Mouse (Mus musculus): Measurements from ENCODE around the gene Aqp1. TPM values are rescaled to one million over a fixed set of nuclear protein-coding genes. Genes with fewer than 3 reads are reported as not detected.
A peak's percentile ranks its signal among the peaks of the same experiment; 100 is the strongest.

The Aqp1 gene
- polyA plus RNA-seq, 1 experiment, result 119 TPM

DNA sequence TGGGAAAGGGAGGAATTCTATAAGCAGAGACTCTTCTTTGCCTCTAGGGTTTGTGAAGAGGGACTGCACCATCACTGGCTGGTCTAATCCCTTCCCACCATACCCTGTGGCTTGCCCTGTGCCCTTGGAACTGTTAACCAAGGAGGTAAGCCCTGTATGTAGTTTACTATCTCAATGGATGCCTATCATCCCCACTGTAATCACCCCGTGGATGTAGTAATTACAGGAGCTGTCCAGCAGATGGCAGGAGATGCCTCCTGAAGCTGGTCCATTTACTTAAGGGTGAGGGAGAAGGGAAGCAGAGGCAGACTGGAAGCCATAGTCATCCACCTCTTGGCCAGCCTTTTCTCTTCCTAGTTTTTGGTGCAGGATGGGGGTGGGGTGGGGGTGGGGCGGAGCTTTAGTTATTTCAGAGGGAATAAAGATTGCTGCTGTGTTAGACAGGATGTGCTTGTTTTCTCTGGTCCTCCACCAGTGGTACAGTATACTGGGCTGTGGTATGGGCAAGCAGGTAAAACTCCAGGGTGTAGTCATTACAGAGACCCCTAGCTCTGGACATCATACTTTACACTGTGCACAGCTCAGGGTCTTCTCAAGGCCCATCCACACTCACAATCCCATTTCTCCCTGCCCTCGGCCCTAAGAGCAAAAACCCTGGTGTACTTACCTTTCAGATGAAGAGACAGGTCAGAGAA is 43.6 kb downstream of the Aqp1 start:
- WGBS, result 56% methylated on average over 3 of the region's 3 CpGs
- no peak overlapping the region for H3K27ac ChIP-seq (ENCODE audit: control insufficient read depth, insufficient read depth, low read length)
- DNase-seq, result peak; percentile 46
- H3K36me3 ChIP-seq (ENCODE audit: control insufficient read depth, insufficient read depth, low read length), result no peaks in the 10 kb centered on the region
- H3K4me3 ChIP-seq (ENCODE audit: control insufficient read depth, insufficient read depth, low read length), result no peak overlapping the region
- TF ChIP-seq CTCF (IDR thresholded peaks at IDR 0.05; ENCODE audit: borderline replicate concordance, control insufficient read depth, extremely low read depth, insufficient read depth, low read length, poor library complexity) (no peak), POLR2A (IDR thresholded peaks at IDR 0.05; ENCODE audit: control insufficient read depth, extremely low read depth, insufficient read depth, low read length, poor library complexity) (no peak)
- H3K27me3 ChIP-seq (ENCODE audit: control insufficient read depth, insufficient read depth, low read length), result no peaks in the 10 kb centered on the region
- H3K4me1 ChIP-seq (replicated peaks; ENCODE audit: control insufficient read depth, insufficient read depth, low read length), result no peaks in the 10 kb centered on the region

DNA sequence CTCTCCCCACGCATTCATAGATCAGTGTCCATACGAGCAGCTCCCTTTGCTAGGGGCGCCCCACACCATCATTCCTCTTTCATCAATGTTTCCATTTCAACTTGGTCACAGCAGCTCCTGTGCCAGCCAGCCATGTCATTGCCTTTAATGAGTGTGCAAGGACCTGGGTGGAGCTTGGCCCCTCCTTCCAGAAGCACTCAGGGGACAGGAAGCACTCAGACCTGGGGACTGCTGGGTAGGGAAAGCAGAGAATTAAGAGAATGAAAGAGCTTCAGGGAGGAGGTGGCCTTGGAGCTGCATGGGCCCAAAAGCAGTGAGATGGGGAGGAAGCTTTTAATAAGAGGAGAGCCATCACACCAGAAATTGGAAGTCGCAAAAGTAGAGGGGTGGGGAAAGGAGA is 45.7 kb downstream of the Aqp1 start:
- Histone ChIP-seq H3K27me3 (ENCODE audit: control insufficient read depth, insufficient read depth, low read length) (no peaks in the 10 kb centered on the region), H3K4me3 (ENCODE audit: control insufficient read depth, insufficient read depth, low read length) (no peak overlapping the region), H3K4me1 (replicated peaks; ENCODE audit: control insufficient read depth, insufficient read depth, low read length) (no peaks in the 10 kb centered on the region), H3K36me3 (ENCODE audit: control insufficient read depth, insufficient read depth, low read length) (no peaks in the 10 kb centered on the region), H3K27ac (ENCODE audit: control insufficient read depth, insufficient read depth, low read length) (no peak overlapping the region)
- no peak for TF ChIP-seq CTCF (IDR thresholded peaks at IDR 0.05; ENCODE audit: borderline replicate concordance, control insufficient read depth, extremely low read depth, insufficient read depth, low read length, poor library complexity)
- TF ChIP-seq POLR2A (IDR thresholded peaks at IDR 0.05; ENCODE audit: control insufficient read depth, extremely low read depth, insufficient read depth, low read length, poor library complexity), result no peak
- WGBS, result 96% methylated on average over 4 of the region's 4 CpGs
- DNase-seq, result no peak

DNA sequence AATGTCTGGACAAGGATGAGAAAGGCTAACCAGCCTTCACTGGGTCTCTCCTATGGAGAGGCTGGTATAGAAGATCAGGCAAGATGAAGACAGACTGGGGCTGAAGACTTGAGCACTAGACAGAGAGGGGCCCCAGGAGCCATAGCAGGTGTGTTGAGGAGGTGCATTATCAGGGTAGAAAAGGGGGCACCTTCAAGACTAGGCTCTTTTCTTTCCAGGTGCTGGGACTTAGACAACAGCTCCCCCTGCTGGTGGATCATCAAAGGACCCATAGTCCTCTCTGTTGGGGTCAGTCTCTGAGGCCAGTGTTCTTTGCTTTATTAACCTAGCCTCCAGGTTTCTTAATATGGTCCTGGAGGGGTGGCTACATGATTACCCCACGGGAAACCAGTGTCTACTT is 47.7 kb downstream of the Aqp1 start:
- TF ChIP-seq POLR2A (IDR thresholded peaks at IDR 0.05; ENCODE audit: control insufficient read depth, extremely low read depth, insufficient read depth, low read length, poor library complexity), result no peak
- no peak for TF ChIP-seq CTCF (IDR thresholded peaks at IDR 0.05; ENCODE audit: borderline replicate concordance, control insufficient read depth, extremely low read depth, insufficient read depth, low read length, poor library complexity)
- peak; percentile 54 for DNase-seq
- H3K36me3 ChIP-seq (ENCODE audit: control insufficient read depth, insufficient read depth, low read length), result no peaks in the 10 kb centered on the region
- H3K27me3 ChIP-seq (ENCODE audit: control insufficient read depth, insufficient read depth, low read length), result no peaks in the 10 kb centered on the region
- 23% methylated on average over 1 of the region's 1 CpGs for WGBS
- no peak overlapping the region for H3K4me3 ChIP-seq (ENCODE audit: control insufficient read depth, insufficient read depth, low read length)
- no peak overlapping the region for H3K27ac ChIP-seq (ENCODE audit: control insufficient read depth, insufficient read depth, low read length)
- no peaks in the 10 kb centered on the region for H3K4me1 ChIP-seq (replicated peaks; ENCODE audit: control insufficient read depth, insufficient read depth, low read length)

DNA sequence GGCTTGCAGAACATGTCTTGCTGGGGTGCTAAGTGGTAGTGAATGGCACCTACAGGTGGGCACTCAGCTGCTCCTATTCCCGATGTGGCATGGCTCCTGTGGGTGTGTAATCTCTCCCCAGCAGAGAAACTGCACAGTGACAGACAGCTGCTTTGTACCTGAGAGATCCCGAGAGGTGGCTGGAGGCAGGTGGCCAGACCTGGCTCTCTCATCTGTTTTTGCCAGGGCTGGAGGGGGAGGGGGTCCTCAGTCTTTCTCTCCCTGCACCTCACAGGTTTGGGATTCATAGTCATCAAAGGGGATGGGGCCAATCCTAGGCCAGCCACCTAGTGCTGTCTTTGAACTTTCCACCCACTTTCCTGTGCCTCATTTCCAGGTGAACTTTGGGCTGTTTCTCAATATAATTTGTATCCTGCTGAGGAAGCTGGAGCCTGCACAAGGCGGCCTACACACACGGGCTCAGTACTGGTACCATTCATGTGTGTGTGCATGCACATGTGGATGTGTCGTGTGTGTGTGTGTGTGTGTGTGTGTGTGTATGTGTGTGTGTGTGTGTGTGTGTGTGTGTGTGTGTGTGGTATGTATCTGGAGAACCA is 48.2 kb downstream of the Aqp1 start:
- DNase-seq, result no peak
- TF ChIP-seq POLR2A (IDR thresholded peaks at IDR 0.05; ENCODE audit: control insufficient read depth, extremely low read depth, insufficient read depth, low read length, poor library complexity) (no peak), CTCF (IDR thresholded peaks at IDR 0.05; ENCODE audit: borderline replicate concordance, control insufficient read depth, extremely low read depth, insufficient read depth, low read length, poor library complexity) (no peak)
- H3K4me1 ChIP-seq (replicated peaks; ENCODE audit: control insufficient read depth, insufficient read depth, low read length), result no peaks in the 10 kb centered on the region
- H3K27me3 ChIP-seq (ENCODE audit: control insufficient read depth, insufficient read depth, low read length), result no peaks in the 10 kb centered on the region
- 74% methylated on average over 5 of the region's 5 CpGs for WGBS
- H3K4me3 ChIP-seq (ENCODE audit: control insufficient read depth, insufficient read depth, low read length), result no peak overlapping the region
- no peak overlapping the region for H3K27ac ChIP-seq (ENCODE audit: control insufficient read depth, insufficient read depth, low read length)
- no peaks in the 10 kb centered on the region for H3K36me3 ChIP-seq (ENCODE audit: control insufficient read depth, insufficient read depth, low read length)

DNA sequence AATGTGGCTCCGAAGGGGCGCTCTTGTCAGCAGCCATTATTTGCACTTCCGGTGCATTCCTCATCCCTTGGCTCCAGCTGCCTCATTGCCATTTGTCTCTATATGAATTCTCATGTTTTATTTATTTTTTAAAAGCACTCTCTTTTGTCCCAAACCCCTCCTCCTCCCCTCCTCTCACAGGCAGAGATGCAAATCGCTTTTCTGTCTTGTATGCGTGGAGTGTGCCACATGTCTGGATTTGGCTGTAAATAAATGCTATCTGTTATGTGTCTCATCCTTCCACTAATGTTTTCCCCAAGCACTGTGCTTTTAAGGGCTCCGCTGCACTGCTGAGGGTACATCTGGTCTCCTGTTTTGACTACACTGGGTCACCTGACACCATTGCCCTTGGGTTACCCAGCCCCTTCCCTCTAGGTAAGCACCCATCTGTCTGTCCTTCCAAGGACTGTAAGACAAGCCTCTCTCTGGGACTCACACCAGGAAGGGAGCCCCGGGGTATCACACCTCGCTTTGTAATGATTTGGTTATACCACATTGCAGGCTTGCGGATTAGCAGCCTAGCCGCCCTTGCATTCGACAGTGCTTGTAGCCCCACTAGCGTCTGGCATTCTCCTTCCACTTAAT is 52.4 kb downstream of the Aqp1 start:
- Histone ChIP-seq H3K4me3 (ENCODE audit: control insufficient read depth, insufficient read depth, low read length) (no peak overlapping the region), H3K4me1 (replicated peaks; ENCODE audit: control insufficient read depth, insufficient read depth, low read length) (no peaks in the 10 kb centered on the region), H3K27ac (ENCODE audit: control insufficient read depth, insufficient read depth, low read length) (no peak overlapping the region), H3K36me3 (ENCODE audit: control insufficient read depth, insufficient read depth, low read length) (no peaks in the 10 kb centered on the region), H3K27me3 (ENCODE audit: control insufficient read depth, insufficient read depth, low read length) (no peaks in the 10 kb centered on the region)
- no peak for DNase-seq
- 54% methylated on average over 12 of the region's 12 CpGs for WGBS
- TF ChIP-seq CTCF (IDR thresholded peaks at IDR 0.05; ENCODE audit: borderline replicate concordance, control insufficient read depth, extremely low read depth, insufficient read depth, low read length, poor library complexity), result no peak
- no peak for TF ChIP-seq POLR2A (IDR thresholded peaks at IDR 0.05; ENCODE audit: control insufficient read depth, extremely low read depth, insufficient read depth, low read length, poor library complexity)

DNA sequence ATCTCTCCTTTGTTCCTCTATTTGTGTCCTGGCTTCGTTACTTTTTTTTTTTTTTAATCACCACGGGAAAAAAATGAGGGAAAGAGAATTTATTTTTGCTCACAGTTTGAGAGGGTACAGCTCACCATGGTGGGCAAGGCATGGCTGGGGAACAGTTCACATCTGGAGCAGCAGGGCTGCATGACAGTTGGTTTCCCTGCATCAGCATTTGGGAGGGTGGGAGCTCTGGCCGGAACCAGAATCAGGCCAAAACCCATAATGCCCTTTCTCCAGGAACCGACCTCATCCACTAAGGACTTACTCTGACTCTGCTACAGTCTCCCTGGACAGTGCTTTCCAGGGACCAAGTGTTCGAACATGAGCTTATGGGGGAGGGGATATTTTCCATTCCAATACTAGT is 53.1 kb downstream of the Aqp1 start:
- no peaks in the 10 kb centered on the region for H3K36me3 ChIP-seq (ENCODE audit: control insufficient read depth, insufficient read depth, low read length)
- no peak overlapping the region for H3K27ac ChIP-seq (ENCODE audit: control insufficient read depth, insufficient read depth, low read length)
- no peak overlapping the region for H3K4me3 ChIP-seq (ENCODE audit: control insufficient read depth, insufficient read depth, low read length)
- whole genome bisulfite sequencing, result 61% methylated on average over 5 of the region's 5 CpGs
- H3K27me3 ChIP-seq (ENCODE audit: control insufficient read depth, insufficient read depth, low read length), result no peaks in the 10 kb centered on the region
- H3K4me1 ChIP-seq (replicated peaks; ENCODE audit: control insufficient read depth, insufficient read depth, low read length), result no peaks in the 10 kb centered on the region
- no peak for DNase-seq
- TF ChIP-seq POLR2A (IDR thresholded peaks at IDR 0.05; ENCODE audit: control insufficient read depth, extremely low read depth, insufficient read depth, low read length, poor library complexity), result no peak
